8 mouse cellular contexts compared by ENCODE assay signal in the genomic region with DNA sequence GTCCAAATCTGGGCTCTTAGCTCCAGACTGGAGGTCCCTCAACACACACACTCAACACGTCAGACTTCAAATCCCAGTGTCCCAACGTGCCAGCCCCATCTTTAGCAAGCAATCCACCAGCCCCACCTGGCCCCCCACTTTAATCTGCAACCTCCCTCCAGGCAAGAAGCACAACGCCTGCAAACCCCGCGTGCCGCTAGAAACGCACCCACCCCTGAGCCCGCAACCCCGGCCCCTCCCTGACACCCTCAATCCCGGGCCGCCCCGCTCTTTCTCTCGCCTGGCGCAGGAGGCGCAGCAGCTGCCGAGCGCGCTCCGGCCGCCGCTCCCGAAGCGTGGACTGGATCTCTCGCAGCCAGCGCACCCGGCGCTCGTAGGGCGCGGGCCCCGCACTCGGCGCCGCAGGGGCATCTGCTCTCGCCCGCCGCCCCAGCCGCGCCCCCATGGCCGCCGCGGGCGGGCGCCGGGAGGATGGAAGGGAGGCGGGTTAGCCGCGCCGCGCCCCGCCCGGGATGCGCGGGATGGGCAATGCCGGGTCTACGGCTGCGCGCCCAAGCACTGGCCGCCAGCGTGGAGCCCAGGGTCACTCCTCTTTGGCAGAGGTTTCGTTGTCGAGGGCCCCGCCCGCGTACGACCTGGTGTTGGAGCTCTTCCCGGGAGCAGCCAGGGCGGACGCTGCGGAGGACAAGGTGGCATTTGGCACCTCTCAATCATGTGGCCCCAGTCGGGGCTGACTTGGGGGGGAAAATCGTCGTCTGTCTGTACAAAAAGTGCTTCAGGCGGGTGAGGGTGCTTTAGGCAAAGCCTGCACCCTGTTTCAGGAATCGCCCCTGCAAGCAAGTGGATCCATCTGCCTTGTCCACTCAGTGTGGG. TPM values are rescaled to one million over a fixed set of nuclear protein-coding genes. Genes with fewer than 3 reads are reported as not detected.
DNase-seq lines count a peak whose midpoint lies in the region; ATAC-seq and TF ChIP-seq lines count a peak whose summit lies in the region.

Lrrc75b (minus strand) TSS at position 655 of the 873 bp plus-strand sequence.

- peak within 1 kb of the TSS; percentile 52; the same call in 1 of the 2 replicates for H3K4me3 ChIP-seq in spleen, adult 2 months (ENCODE audit: extremely low read depth, insufficient read depth, insufficient read length)
- peak within 1 kb of the TSS; percentile 63 for H3K4me3 ChIP-seq in midbrain, embryonic 12.5 days
- peak within 1 kb of the TSS; percentile 55 for H3K4me3 ChIP-seq in stomach, postnatal 0 days (ENCODE audit: low read depth, low read length)

- H3K27ac ChIP-seq in spleen, adult 2 months (ENCODE audit: insufficient read depth, low read length) = no peak within 1 kb of the TSS
- peak within 1 kb of the TSS; percentile 82 for H3K27ac ChIP-seq in midbrain, embryonic 12.5 days (replicated peaks)
- H3K27ac ChIP-seq in stomach, postnatal 0 days (replicated peaks) = no peak within 1 kb of the TSS

- H3K36me3 ChIP-seq in spleen, adult 2 months (ENCODE audit: control insufficient read depth, insufficient read depth, low read length) = no peaks in the 10 kb centered on the region
- no peaks in the 10 kb centered on the region for H3K36me3 ChIP-seq in midbrain, embryonic 12.5 days
- no peaks in the 10 kb centered on the region for H3K36me3 ChIP-seq in stomach, postnatal 0 days (ENCODE audit: control insufficient read depth, insufficient read depth, low read length)

- no peak for TF ChIP-seq POLR2A in spleen, adult 2 months (IDR thresholded peaks at IDR 0.05; ENCODE audit: low read depth, low read length)

- no peak for TF ChIP-seq CTCF in spleen, adult 2 months (IDR thresholded peaks at IDR 0.05; ENCODE audit: extremely low read depth, insufficient read depth, insufficient read length, insufficient replicate concordance)
- TF ChIP-seq CTCF in stomach, postnatal 0 days (IDR thresholded peaks at IDR 0.05; ENCODE audit: low read depth) = no peak

- DNase-seq in spleen, adult 2 months (ENCODE audit: low read depth in 1 of 2, low spot score in 2 of 2) = no peak
- DNase-seq in spleen, adult 12 weeks (ENCODE audit: low spot score) = no peak
- DNase-seq in cerebellum, postnatal 10 days = peak; percentile 86 to 88
- DNase-seq in gastrocnemius, postnatal 14 days = peak; percentile 52
- peak; percentile 48 for DNase-seq in induced T-regulatory cell, adult 2 months (ENCODE audit: low read depth)
- DNase-seq in left cerebral cortex, postnatal 25 days (ENCODE audit: low spot score in 2 of 2) = peak; percentile 41 to 49
- peak; percentile 42 for DNase-seq in stomach, postnatal 0 days (ENCODE audit: low spot score)

- H3K4me2 ChIP-seq in midbrain, embryonic 12.5 days (replicated peaks) = peak within 1 kb of the TSS; percentile 94
- H3K4me2 ChIP-seq in stomach, postnatal 0 days (replicated peaks; ENCODE audit: low read depth) = peak within 1 kb of the TSS; percentile 97

- no peak for TF ChIP-seq EP300 in stomach, postnatal 0 days (optimal IDR thresholded peaks at IDR 0.05)

- intact Hi-C loops in gastrocnemius, postnatal 14 days (cut with DNase I; ENCODE audit: low total_unique reads) = no loop called here
- intact Hi-C loops in left cerebral cortex, postnatal 25 days (cut with DNase I) = no loop called here

- no peaks in the 10 kb centered on the region for H3K9me3 ChIP-seq in midbrain, embryonic 12.5 days
- no peaks in the 10 kb centered on the region for H3K9me3 ChIP-seq in stomach, postnatal 0 days (ENCODE audit: control insufficient read depth, low read length)

- 2% methylated on average over 75 of the region's 75 CpGs for WGBS in spleen, adult 2 months
- WGBS in midbrain, embryonic 12.5 days = 1% methylated on average over 69 of the region's 75 CpGs
- 1% methylated on average over 73 of the region's 75 CpGs for WGBS in stomach, postnatal 0 days

- H3K9ac ChIP-seq in midbrain, embryonic 12.5 days (replicated peaks) = peak within 1 kb of the TSS; percentile 77
- peak within 1 kb of the TSS; percentile 65 for H3K9ac ChIP-seq in stomach, postnatal 0 days (ENCODE audit: low read length)

- H3K27me3 ChIP-seq in spleen, adult 2 months (ENCODE audit: control insufficient read depth, insufficient read depth, low read length) = peaks cover 10% of the 10 kb centered on the region
- peaks cover 55% of the 10 kb centered on the region for H3K27me3 ChIP-seq in midbrain, embryonic 12.5 days
- H3K27me3 ChIP-seq in stomach, postnatal 0 days (ENCODE audit: control insufficient read depth, insufficient read depth, low read length) = 0 out of 2 replicates have a peak, but pooled peaks cover 2% of the 10 kb centered on the region

- H3K4me1 ChIP-seq in spleen, adult 2 months (ENCODE audit: control insufficient read depth, insufficient read depth, insufficient read length) = peaks cover 10% of the 10 kb centered on the region
- peaks cover 36% of the 10 kb centered on the region for H3K4me1 ChIP-seq in midbrain, embryonic 12.5 days
- no peaks in the 10 kb centered on the region for H3K4me1 ChIP-seq in stomach, postnatal 0 days (replicated peaks; ENCODE audit: control insufficient read depth, insufficient read depth)

- ATAC-seq in midbrain, embryonic 12.5 days (ENCODE audit: low FRiP score, low read depth) = peak; percentile 53; the same call in 1 of the 2 replicates
- ATAC-seq in stomach, postnatal 0 days (ENCODE audit: low FRiP score, low TSS enrichment) = peak; percentile 17; the same call in 1 of the 2 replicates

RNA-seq across cellular contexts. Expression of gene Lrrc75b, which starts in this region (rescaled TPM):
- 1.3 and 1.7 TPM in 2 replicates for polyA plus RNA-seq in spleen, adult 2 months (2012; rRNA removed)
- total RNA-seq in gastrocnemius, postnatal 14 days (2021) = under 1 TPM; 0.53 to 0.90 TPM
- 1 to 10 TPM; 9.1 to 9.2 TPM for total RNA-seq in left cerebral cortex, postnatal 25 days (2021)
- 10.0 and 10.3 TPM in 2 replicates for polyA plus RNA-seq in midbrain, embryonic 12.5 days (2016; fragmentation: Nextera tagmentation; extraction: Ambion mirVana)
- polyA plus RNA-seq in stomach, postnatal 0 days (2015; fragmentation: Nextera tagmentation; extraction: Ambion mirVana) = 0.73 and 0.93 TPM in 2 replicates

Comparison
In these comparisons a context has a peak if more than half of its experiments do, and no peak if none do; other contexts are left out.
1. RNA of gene Lrrc75b (total RNA-seq): 9.1 to 9.2 TPM in left cerebral cortex, postnatal 25 days; 0.53 to 0.90 TPM in gastrocnemius, postnatal 14 days; every median in the first group is over 4 times any median in the second.
2. Peak in DNase-seq in gastrocnemius, postnatal 14 days; RNA of the gene not detected or under 1 TPM.
3. Peak in DNase-seq, ATAC-seq, H3K4me3 ChIP-seq, H3K9ac ChIP-seq and H3K4me2 ChIP-seq in stomach, postnatal 0 days; RNA of the gene not detected or under 1 TPM.
4. DNase-seq: peak in cerebellum, postnatal 10 days (2 of 2), induced T-regulatory cell, adult 2 months (single experiment) and left cerebral cortex, postnatal 25 days (2 of 2); none in spleen, adult 2 months (0 of 2) and spleen, adult 12 weeks (single experiment).
5. Peak in every context shown above with its lines, with median percentiles within 50 percentile points of each other: H3K4me3 ChIP-seq.